Mouse (Mus musculus): ENCODE data around the gene Urb1. TPM values are rescaled to one million over a fixed set of nuclear protein-coding genes. Genes with fewer than 3 reads are reported as not detected.

Urb1 gene
- total and polyA plus RNA-seq, 3 experiments, result 21.1 to 34.5 (median 29.4) TPM

DNA sequence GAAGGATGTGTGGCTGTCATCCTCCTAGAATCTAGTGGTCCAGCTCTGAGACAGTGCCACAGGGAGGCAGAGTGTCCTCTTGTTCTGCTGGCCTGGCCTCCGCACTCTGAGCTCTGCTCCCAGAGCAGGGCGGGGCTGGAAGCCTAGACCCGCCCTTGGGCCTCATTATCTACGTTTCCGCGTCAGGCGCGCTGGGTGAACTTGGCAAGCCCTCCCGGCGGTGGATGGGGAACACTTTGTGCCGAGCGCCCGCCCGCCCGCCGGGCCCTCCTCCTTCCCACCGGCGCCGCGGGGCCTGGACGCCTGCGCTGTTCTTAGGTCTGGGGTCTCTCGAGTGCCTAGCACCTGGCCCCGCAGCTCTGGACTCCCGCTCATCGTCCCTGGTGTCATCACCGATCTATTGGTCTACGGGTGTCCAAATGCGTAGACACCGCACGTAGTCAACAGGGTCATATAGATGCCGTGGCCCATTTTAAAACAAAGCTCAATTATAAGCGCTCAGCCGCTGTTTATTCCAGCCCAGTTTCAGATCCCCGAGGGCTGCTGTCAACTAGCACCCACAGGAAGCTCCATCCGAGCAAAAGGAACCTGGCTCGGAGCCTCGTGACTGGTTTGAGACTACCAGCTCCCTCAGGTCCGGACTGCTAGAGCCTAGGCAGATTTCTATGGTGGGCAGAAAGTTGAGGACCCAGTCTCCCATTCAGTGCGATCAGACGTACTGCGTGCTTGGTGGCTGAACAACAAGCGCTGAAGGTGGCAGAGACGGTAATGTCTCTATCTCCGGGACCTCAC lies 19.9 kb upstream of the Urb1 start:
- DNase-seq (ENCODE audit: extremely low read depth), result no peak
- TF ChIP-seq GABPA (IDR thresholded peaks at IDR 0.05; ENCODE audit: insufficient replicate concordance, low read depth, low read length) (no peak), POLR2A (IDR thresholded peaks at IDR 0.05; ENCODE audit: low read depth, low read length) (no peak), BHLHE40 (IDR thresholded peaks at IDR 0.05; ENCODE audit: low read depth, low read length) (no peak), USF1 (IDR thresholded peaks at IDR 0.05; ENCODE audit: low read depth, low read length) (no peak), PAX5 (IDR thresholded peaks at IDR 0.05; ENCODE audit: low read length) (no peak), USF2 (conservative IDR thresholded peaks at IDR 0.05; ENCODE audit: low read depth, low read length) (no peak), CHD2 (IDR thresholded peaks at IDR 0.05; ENCODE audit: low read length) (no peak), MXI1 (IDR thresholded peaks at IDR 0.05; ENCODE audit: low read depth, low read length) (no peak), HCFC1 (IDR thresholded peaks at IDR 0.05; ENCODE audit: low read depth, low read length) (no peak), ZMIZ1 (IDR thresholded peaks at IDR 0.05; ENCODE audit: low read depth, low read length) (no peak), MYC (IDR thresholded peaks at IDR 0.05; ENCODE audit: low read depth, low read length) (no peak), NELFE (IDR thresholded peaks at IDR 0.05; ENCODE audit: low read depth, low read length) (no peak), UBTF (IDR thresholded peaks at IDR 0.05; ENCODE audit: low read depth, low read length) (no peak), JUND (conservative IDR thresholded peaks at IDR 0.05; ENCODE audit: low read depth, low read length) (no peak), CHD1 (IDR thresholded peaks at IDR 0.05; ENCODE audit: low read depth, low read length) (no peak), E2F4 (IDR thresholded peaks at IDR 0.05; ENCODE audit: insufficient replicate concordance, low read depth, low read length) (no peak)
- Histone ChIP-seq H3K9me3 (replicated peaks; ENCODE audit: low read length) (peaks cover 10% of the 10 kb centered on the region), H3K4me3 (replicated peaks in 1 of 3; ENCODE audit: low read depth in 2 of 3, low read length in 2 of 3, poor library complexity in 1 of 3) (no peak overlapping the region), H3K9ac (ENCODE audit: insufficient read depth, low read depth) (no peak overlapping the region), H3K4me1 (ENCODE audit: control insufficient read depth in 1 of 2, insufficient read depth in 2 of 2) (no peaks in the 10 kb centered on the region), H3K27ac (ENCODE audit: insufficient read depth, low read depth) (no peak overlapping the region), H3K27me3 (replicated peaks) (peaks cover 14% of the 10 kb centered on the region), H3K79me2 (replicated peaks; ENCODE audit: control insufficient read depth, extremely low read depth, insufficient read depth, poor library complexity, severe bottlenecking) (no peaks in the 10 kb centered on the region), H3K36me3 (replicated peaks in 1 of 2; ENCODE audit: control insufficient read depth in 1 of 2, insufficient read depth in 1 of 2, low read length in 1 of 2) (no peaks in the 10 kb centered on the region), H3K4me2 (ENCODE audit: insufficient read depth, low read depth, poor library complexity, severe bottlenecking) (no peak overlapping the region)
- dilution Hi-C loops (cut with MboI; ENCODE audit: extremely low pct_ligation_motif_present, extremely low pct_unique_long_range_greater_than_20kb, low sequenced_read_pairs) (no loop called here), in situ Hi-C loops (cut with MboI; ENCODE audit: low pct_ligation_motif_present, low pct_unique_long_range_greater_than_20kb, low sequenced_read_pairs) (no loop called here)

DNA sequence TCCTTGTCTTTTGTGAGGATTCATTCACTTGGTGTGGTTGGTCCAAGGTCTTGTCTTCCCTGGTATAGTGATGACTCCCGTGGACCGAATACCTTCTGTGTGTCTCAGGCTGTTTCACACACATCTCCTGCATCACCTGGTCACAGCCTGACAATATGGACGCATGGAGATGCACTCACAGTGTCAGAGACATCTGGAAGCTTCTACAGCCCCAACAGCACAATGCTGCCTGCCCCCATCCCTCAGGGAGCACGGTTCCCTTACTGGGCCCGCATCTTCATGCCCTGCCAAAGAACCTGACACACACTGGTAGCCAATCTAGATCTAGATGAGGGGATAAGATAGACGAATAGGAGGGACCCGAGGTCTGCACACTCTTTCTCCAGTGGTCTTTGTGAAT lies 18.9 kb upstream of the Urb1 start:
- no peaks in the 10 kb centered on the region for H3K36me3 ChIP-seq (replicated peaks in 1 of 2; ENCODE audit: control insufficient read depth in 1 of 2, insufficient read depth in 1 of 2, low read length in 1 of 2)
- no peaks in the 10 kb centered on the region for H3K79me2 ChIP-seq (replicated peaks; ENCODE audit: control insufficient read depth, extremely low read depth, insufficient read depth, poor library complexity, severe bottlenecking)
- dilution Hi-C loops (cut with MboI; ENCODE audit: extremely low pct_ligation_motif_present, extremely low pct_unique_long_range_greater_than_20kb, low sequenced_read_pairs), result no loop called here
- H3K27ac ChIP-seq (ENCODE audit: insufficient read depth, low read depth), result no peak overlapping the region
- H3K27me3 ChIP-seq (replicated peaks), result peaks cover 12% of the 10 kb centered on the region
- in situ Hi-C loops (cut with MboI; ENCODE audit: low pct_ligation_motif_present, low pct_unique_long_range_greater_than_20kb, low sequenced_read_pairs), result no loop called here
- no peak for DNase-seq (ENCODE audit: extremely low read depth)
- no peak overlapping the region for H3K4me2 ChIP-seq (ENCODE audit: insufficient read depth, low read depth, poor library complexity, severe bottlenecking)
- H3K4me3 ChIP-seq (replicated peaks in 1 of 3; ENCODE audit: low read depth in 2 of 3, low read length in 2 of 3, poor library complexity in 1 of 3), result no peak overlapping the region
- TF ChIP-seq E2F4 (IDR thresholded peaks at IDR 0.05; ENCODE audit: insufficient replicate concordance, low read depth, low read length) (no peak), MAFK (IDR thresholded peaks at IDR 0.05; ENCODE audit: insufficient replicate concordance, low read length) (no peak), CHD2 (IDR thresholded peaks at IDR 0.05; ENCODE audit: low read length) (no peak), POLR2AphosphoS2 (IDR thresholded peaks at IDR 0.05; ENCODE audit: low read depth, low read length) (no peak), JUND (conservative IDR thresholded peaks at IDR 0.05; ENCODE audit: low read depth, low read length) (no peak), EP300 (IDR thresholded peaks at IDR 0.05; ENCODE audit: low read length) (no peak), TBP (conservative IDR thresholded peaks at IDR 0.05; ENCODE audit: low read depth, low read length) (no peak), MYC (IDR thresholded peaks at IDR 0.05; ENCODE audit: low read depth, low read length) (no peak)
- no peak overlapping the region for H3K9ac ChIP-seq (ENCODE audit: insufficient read depth, low read depth)
- H3K4me1 ChIP-seq (ENCODE audit: control insufficient read depth in 1 of 2, insufficient read depth in 2 of 2), result no peaks in the 10 kb centered on the region
- H3K9me3 ChIP-seq (replicated peaks; ENCODE audit: low read length), result peaks cover 10% of the 10 kb centered on the region

Data from CH12.LX (cell line).